ENCODE assay signal across 9 mouse cellular contexts in the genomic region with DNA sequence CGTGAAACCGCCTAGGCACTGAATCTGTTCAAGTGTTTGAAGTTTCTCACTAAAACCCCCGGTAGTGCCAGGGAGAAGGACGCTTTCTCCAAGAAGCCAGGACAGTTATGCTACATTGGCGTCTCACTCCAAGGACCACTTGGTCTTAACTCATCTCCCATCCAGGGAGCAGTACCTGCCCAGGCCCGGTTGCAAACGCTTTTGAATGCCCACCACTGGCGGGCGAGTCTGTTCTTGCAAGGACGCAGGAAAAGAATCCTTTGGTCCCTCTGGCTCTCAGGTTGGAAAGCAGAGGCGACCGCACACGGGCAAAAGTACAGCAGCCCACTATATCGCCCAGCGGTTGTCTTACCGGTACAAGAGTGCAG. TPM values are rescaled to one million over a fixed set of nuclear protein-coding genes. Genes with fewer than 3 reads are reported as not detected.
A peak's percentile ranks its signal among the peaks of the same experiment; 100 is the strongest.
DNase-seq lines count a peak whose midpoint lies in the region; ATAC-seq and TF ChIP-seq lines count a peak whose summit lies in the region.
"Had no signal": no experiment of that assay in that cellular context is flagged by ENCODE, and none has a peak within 500 bp of the region (broad histone marks: within the 10 kb centered on the region; RNA-seq: fewer than 3 reads in every experiment).

No protein-coding gene starts in this region.

- peaks cover 12% of the 10 kb centered on the region for H3K4me1 ChIP-seq in kidney, postnatal 0 days (replicated peaks; ENCODE audit: insufficient read depth, low read length)
- H3K4me1 ChIP-seq in kidney, adult 2 months (ENCODE audit: control insufficient read depth, insufficient read depth, low read length): peaks cover 4% of the 10 kb centered on the region; the same call in 1 of the 2 replicates
- 0 out of 2 replicates have a peak, but pooled peaks cover 8% of the 10 kb centered on the region for H3K4me1 ChIP-seq in embryonic facial prominence, embryonic 14.5 days (ENCODE audit: control insufficient read depth, insufficient read depth, low read length)
- H3K4me1 ChIP-seq in hindbrain, postnatal 0 days (ENCODE audit: insufficient read depth, low read length): peaks cover 4% of the 10 kb centered on the region; the same call in 1 of the 2 replicates
- H3K4me1 ChIP-seq in neural tube, embryonic 12.5 days: peaks cover 27% of the 10 kb centered on the region

- no peaks in the 10 kb centered on the region for H3K36me3 ChIP-seq in kidney, postnatal 0 days (ENCODE audit: insufficient read depth, low read length)
- H3K36me3 ChIP-seq in kidney, adult 2 months (ENCODE audit: control insufficient read depth, insufficient read depth, low read length): no peaks in the 10 kb centered on the region
- no peaks in the 10 kb centered on the region for H3K36me3 ChIP-seq in embryonic facial prominence, embryonic 14.5 days (ENCODE audit: control insufficient read depth, insufficient read depth, low read length)
- no peaks in the 10 kb centered on the region for H3K36me3 ChIP-seq in hindbrain, postnatal 0 days (ENCODE audit: insufficient read depth, low read length)
- H3K36me3 ChIP-seq in neural tube, embryonic 12.5 days: no peaks in the 10 kb centered on the region

- peak overlapping the region; percentile 51 for H3K4me3 ChIP-seq in kidney, postnatal 0 days (replicated peaks; ENCODE audit: low read depth, low read length)
- no peak overlapping the region for H3K4me3 ChIP-seq in kidney, adult 2 months (ENCODE audit: insufficient read depth, low read depth, low read length)
- peak overlapping the region; percentile 63 for H3K4me3 ChIP-seq in embryonic facial prominence, embryonic 14.5 days (ENCODE audit: low read depth, low read length)
- H3K4me3 ChIP-seq in hindbrain, postnatal 0 days (ENCODE audit: low read length): peak overlapping the region; percentile 52
- H3K4me3 ChIP-seq in neural tube, embryonic 12.5 days: peak overlapping the region; percentile 49

- intact Hi-C loops in gastrocnemius, postnatal 14 days (cut with DNase I; ENCODE audit: low total_unique reads): no loop called here

- peak overlapping the region; percentile 96 for H3K4me2 ChIP-seq in kidney, postnatal 0 days (ENCODE audit: low read length)
- peak overlapping the region; percentile 97 for H3K4me2 ChIP-seq in embryonic facial prominence, embryonic 14.5 days (ENCODE audit: low read depth, low read length)
- H3K4me2 ChIP-seq in hindbrain, postnatal 0 days (ENCODE audit: low read depth, low read length): peak overlapping the region; percentile 88
- peak overlapping the region; percentile 99 for H3K4me2 ChIP-seq in neural tube, embryonic 12.5 days (replicated peaks)

- peaks cover 69% of the 10 kb centered on the region for H3K27me3 ChIP-seq in kidney, postnatal 0 days (ENCODE audit: insufficient read depth, low read length)
- H3K27me3 ChIP-seq in kidney, adult 2 months (replicated peaks; ENCODE audit: control insufficient read depth, insufficient read depth, low read length): peaks cover 7% of the 10 kb centered on the region
- H3K27me3 ChIP-seq in embryonic facial prominence, embryonic 14.5 days (replicated peaks; ENCODE audit: control insufficient read depth, insufficient read depth, low read length): peaks cover 88% of the 10 kb centered on the region
- H3K27me3 ChIP-seq in hindbrain, postnatal 0 days (ENCODE audit: insufficient read depth, low read length): peaks cover 66% of the 10 kb centered on the region
- peaks cover 72% of the 10 kb centered on the region for H3K27me3 ChIP-seq in neural tube, embryonic 12.5 days (replicated peaks)

- ATAC-seq in kidney, postnatal 0 days (replicated peaks; ENCODE audit: low FRiP score, low read depth): no peak
- ATAC-seq in embryonic facial prominence, embryonic 14.5 days (ENCODE audit: low read depth): no peak
- no peak for ATAC-seq in hindbrain, postnatal 0 days
- ATAC-seq in neural tube, embryonic 12.5 days (ENCODE audit: low FRiP score, low read depth): no peak

- H3K27ac ChIP-seq in kidney, postnatal 0 days: no peak overlapping the region
- no peak overlapping the region for H3K27ac ChIP-seq in kidney, adult 2 months (ENCODE audit: insufficient read depth, low read depth, low read length)
- H3K27ac ChIP-seq in embryonic facial prominence, embryonic 14.5 days (replicated peaks; ENCODE audit: low read depth, low read length): no peak overlapping the region
- no peak overlapping the region for H3K27ac ChIP-seq in hindbrain, postnatal 0 days
- H3K27ac ChIP-seq in neural tube, embryonic 12.5 days: no peak overlapping the region

- DNase-seq in kidney, postnatal 0 days (ENCODE audit: low spot score): no peak
- no peak for DNase-seq in kidney, adult 2 months
- DNase-seq in embryonic facial prominence, embryonic 14.5 days (ENCODE audit: low spot score): no peak
- no peak for DNase-seq in hindbrain, postnatal 0 days (ENCODE audit: low spot score)
- DNase-seq in gastrocnemius, postnatal 14 days: no peak
- no peak for DNase-seq in layer of hippocampus, postnatal 25 days (ENCODE audit: extremely low spot score in 1 of 2, low spot score in 1 of 2)
- DNase-seq in urinary bladder, adult 2 months (ENCODE audit: low spot score): no peak

- no peak for TF ChIP-seq CTCF in kidney, postnatal 0 days (IDR thresholded peaks at IDR 0.05; ENCODE audit: low read depth)
- no peak for TF ChIP-seq CTCF in kidney, adult 2 months (conservative IDR thresholded peaks at IDR 0.05; ENCODE audit: insufficient read depth, insufficient read length, low read depth, low read length)
- TF ChIP-seq CTCF in hindbrain, postnatal 0 days (IDR thresholded peaks at IDR 0.05; ENCODE audit: low read depth): no peak

- no peak for TF ChIP-seq POLR2A in kidney, adult 2 months (IDR thresholded peaks at IDR 0.05; ENCODE audit: low read depth, low read length)

- H3K9ac ChIP-seq in kidney, postnatal 0 days (ENCODE audit: low read depth, low read length): no peak overlapping the region
- H3K9ac ChIP-seq in embryonic facial prominence, embryonic 14.5 days (ENCODE audit: low read depth, low read length): peak overlapping the region; percentile 63
- no peak overlapping the region for H3K9ac ChIP-seq in hindbrain, postnatal 0 days (replicated peaks; ENCODE audit: low read length)
- no peak overlapping the region for H3K9ac ChIP-seq in neural tube, embryonic 12.5 days

- H3K9me3 ChIP-seq in kidney, postnatal 0 days (replicated peaks; ENCODE audit: low read length): no peaks in the 10 kb centered on the region
- H3K9me3 ChIP-seq in embryonic facial prominence, embryonic 14.5 days (ENCODE audit: control insufficient read depth, low read length): no peaks in the 10 kb centered on the region
- no peaks in the 10 kb centered on the region for H3K9me3 ChIP-seq in hindbrain, postnatal 0 days (ENCODE audit: low read length)
- no peaks in the 10 kb centered on the region for H3K9me3 ChIP-seq in neural tube, embryonic 12.5 days

- 4% methylated on average over 16 of the region's 16 CpGs for WGBS in kidney, postnatal 0 days
- 15% methylated on average over 16 of the region's 16 CpGs for WGBS in kidney, adult 2 months
- 3% methylated on average over 16 of the region's 16 CpGs for WGBS in embryonic facial prominence, embryonic 14.5 days
- 2% methylated on average over 16 of the region's 16 CpGs for WGBS in hindbrain, postnatal 0 days
- WGBS in neural tube, embryonic 12.5 days: under 1% methylated on average over 16 of the region's 16 CpGs

RNA-seq across cellular contexts. Expression of gene Barx2, which starts 0.7 kb away (rescaled TPM):
- 0.08 TPM in 1 of 2 replicates, not detected in the other for polyA plus RNA-seq in kidney, postnatal 0 days (2015; fragmentation: Nextera tagmentation; extraction: Ambion mirVana)
- polyA plus RNA-seq in kidney, adult 2 months (2012; rRNA removed): 0.05 and 0.16 TPM in 2 replicates
- 4.3 and 5.5 TPM in 2 replicates for polyA plus RNA-seq in embryonic facial prominence, embryonic 14.5 days (2014; fragmentation: Nextera tagmentation; extraction: Ambion mirVana)
- total RNA-seq in hindbrain, postnatal 0 days (2014; rRNA removed): 1.0 and 2.9 TPM in 2 replicates
- 0.49 TPM in 2 replicates for polyA plus RNA-seq in hindbrain, postnatal 0 days (2015; fragmentation: Nextera tagmentation; extraction: Ambion mirVana)
- polyA plus RNA-seq in neural tube, embryonic 12.5 days (2016; fragmentation: Nextera tagmentation; extraction: Ambion mirVana): 0.09 and 0.33 TPM in 2 replicates
- 10 to 100 TPM; 12.7 to 15.3 TPM for total RNA-seq in gastrocnemius, postnatal 14 days (2021)
- under 1 TPM; 0.73 to 0.84 TPM for total RNA-seq in layer of hippocampus, postnatal 25 days (2021)
- 0.63 and 0.69 TPM in 2 replicates for polyA plus RNA-seq in urinary bladder, adult 2 months (2012; rRNA removed)
- total RNA-seq: monocyte, adult 5-6 weeks had no signal
